Mouse (Mus musculus): ENCODE results near the gene Stard8. TPM values are rescaled to one million over a fixed set of nuclear protein-coding genes. Genes with fewer than 3 reads are reported as not detected.
"Not testable (repeated sequence)": the region's sequence is repeated elsewhere in the genome, so short reads cannot be mapped to it uniquely, and the experiment has no call there.

Gene Stard8
- total and polyA plus RNA-seq, 2 experiments from 2014 or later: 4.2 to 13.0 TPM

DNA sequence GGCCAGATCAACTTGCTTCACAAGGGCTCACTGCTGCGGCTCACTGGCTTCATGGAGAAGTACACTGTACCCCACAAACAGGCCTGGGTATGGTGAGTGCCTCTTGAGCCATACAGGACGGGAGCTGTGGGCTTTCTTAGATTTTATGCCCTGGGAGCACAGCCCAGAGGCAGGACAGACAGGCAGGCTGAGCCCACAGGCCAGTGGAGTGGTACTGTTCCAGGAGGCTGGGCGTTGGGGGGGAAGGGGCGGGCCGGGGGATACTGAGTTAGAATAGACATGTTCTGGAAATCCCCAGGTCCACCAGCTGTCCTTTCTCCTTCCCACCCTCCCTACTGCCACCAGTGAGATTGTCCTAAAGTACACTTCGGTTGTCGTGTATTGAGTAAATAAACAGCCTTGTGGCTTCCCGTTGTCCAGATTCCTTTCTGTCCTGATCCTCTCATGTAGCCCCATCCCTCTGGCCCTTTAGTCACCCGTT is 64.7 kb downstream of the Stard8 start:
- WGBS: 82% methylated on average over 9 of the region's 9 CpGs
- H3K9ac ChIP-seq (replicated peaks; ENCODE audit: low read length): no peak overlapping the region

DNA sequence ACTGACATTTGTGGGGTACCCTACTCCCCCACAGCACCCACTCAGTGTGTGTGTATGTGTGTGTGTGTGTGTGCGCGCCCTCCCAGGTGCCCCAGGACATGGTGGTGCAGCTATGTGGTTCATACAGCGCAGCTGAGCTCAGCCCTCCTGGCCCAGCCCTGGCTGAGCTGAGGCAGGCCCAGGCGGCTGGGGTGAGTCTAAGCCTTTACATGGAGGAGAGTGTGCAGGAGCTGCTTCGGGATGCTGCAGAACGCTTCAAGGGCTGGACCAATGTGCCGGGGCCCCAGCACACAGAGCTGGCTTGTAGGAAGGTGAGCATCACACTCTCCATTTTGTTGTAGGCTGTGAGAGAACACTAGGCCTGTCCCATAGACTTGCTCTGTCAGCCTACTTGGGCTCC is 68.1 kb downstream of the Stard8 start:
- H3K4me3 ChIP-seq (ENCODE audit: low read length): no peak overlapping the region
- no peak for ATAC-seq
- H3K4me1 ChIP-seq (ENCODE audit: insufficient read depth, low read length): no peaks in the 10 kb centered on the region
- no peak overlapping the region for H3K27ac ChIP-seq
- H3K9ac ChIP-seq (replicated peaks; ENCODE audit: low read length): no peak overlapping the region
- WGBS: 92% methylated on average over 7 of the region's 7 CpGs
- DNase-seq (ENCODE audit: low spot score): no peak
- no peak for TF ChIP-seq CTCF (IDR thresholded peaks at IDR 0.05; ENCODE audit: low read depth)
- no peaks in the 10 kb centered on the region for H3K27me3 ChIP-seq (ENCODE audit: insufficient read depth, low read length)
- H3K36me3 ChIP-seq (ENCODE audit: insufficient read depth, low read length): no peaks in the 10 kb centered on the region
- no peaks in the 10 kb centered on the region for H3K9me3 ChIP-seq (ENCODE audit: low read length)
- H3K4me2 ChIP-seq (ENCODE audit: low read depth, low read length): no peak overlapping the region

More for the DNA sequence above, 64.7 kb downstream of the Stard8 start:
- Histone ChIP-seq H3K4me1 (ENCODE audit: insufficient read depth, low read length) (no peaks in the 10 kb centered on the region), H3K9me3 (ENCODE audit: low read length) (no peaks in the 10 kb centered on the region), H3K27me3 (ENCODE audit: insufficient read depth, low read length) (no peaks in the 10 kb centered on the region), H3K4me3 (ENCODE audit: low read length) (no peak overlapping the region), H3K27ac (no peak overlapping the region), H3K36me3 (ENCODE audit: insufficient read depth, low read length) (no peaks in the 10 kb centered on the region), H3K4me2 (ENCODE audit: low read depth, low read length) (no peak overlapping the region)
- DNase-seq (ENCODE audit: low spot score) (no peak), ATAC-seq (no peak)
- no peak for TF ChIP-seq CTCF (IDR thresholded peaks at IDR 0.05; ENCODE audit: low read depth)

GRCm38 (mm10) chrX:99072596-99072995 is 69.5 kb downstream of the Stard8 start:
- DNase-seq (ENCODE audit: low spot score): no peak
- H3K27ac ChIP-seq: no peak overlapping the region
- H3K4me3 ChIP-seq (ENCODE audit: low read length): no peak overlapping the region
- H3K36me3 ChIP-seq (ENCODE audit: insufficient read depth, low read length): no peaks in the 10 kb centered on the region
- ATAC-seq: no peak
- no peaks in the 10 kb centered on the region for H3K27me3 ChIP-seq (ENCODE audit: insufficient read depth, low read length)
- no peaks in the 10 kb centered on the region for H3K4me1 ChIP-seq (ENCODE audit: insufficient read depth, low read length)
- no peaks in the 10 kb centered on the region for H3K9me3 ChIP-seq (ENCODE audit: low read length)
- no peak overlapping the region for H3K9ac ChIP-seq (replicated peaks; ENCODE audit: low read length)
- TF ChIP-seq CTCF (IDR thresholded peaks at IDR 0.05; ENCODE audit: low read depth): no peak
- no peak overlapping the region for H3K4me2 ChIP-seq (ENCODE audit: low read depth, low read length)
- 94% methylated on average over 13 of the region's 13 CpGs for whole genome bisulfite sequencing

DNA sequence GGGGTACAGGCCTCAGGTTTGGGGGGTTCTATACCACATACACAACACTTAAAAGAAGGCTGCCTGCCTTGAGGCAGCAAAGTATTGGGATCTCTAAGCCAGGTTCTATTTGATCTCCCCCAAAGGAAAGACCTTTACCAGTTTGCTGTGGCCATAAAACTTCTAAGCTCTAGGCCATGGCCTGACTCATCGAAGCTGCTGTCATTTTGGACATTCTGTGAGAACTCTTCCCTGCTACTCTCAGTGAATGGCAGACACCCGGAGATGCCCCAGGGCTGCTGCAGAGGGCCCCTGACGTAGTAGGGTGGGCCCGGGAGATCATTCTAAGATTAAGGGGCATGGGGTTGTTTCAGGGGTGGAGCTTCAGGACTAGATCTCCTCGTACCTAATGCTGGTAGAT is 72.1 kb downstream of the Stard8 start:
- H3K9me3 ChIP-seq (ENCODE audit: low read length): no peaks in the 10 kb centered on the region
- no peaks in the 10 kb centered on the region for H3K27me3 ChIP-seq (ENCODE audit: insufficient read depth, low read length)
- H3K4me2 ChIP-seq (ENCODE audit: low read depth, low read length): no peak overlapping the region
- no peak overlapping the region for H3K4me3 ChIP-seq (ENCODE audit: low read length)
- no peaks in the 10 kb centered on the region for H3K4me1 ChIP-seq (ENCODE audit: insufficient read depth, low read length)
- H3K27ac ChIP-seq: no peak overlapping the region
- no peaks in the 10 kb centered on the region for H3K36me3 ChIP-seq (ENCODE audit: insufficient read depth, low read length)
- no peak for TF ChIP-seq CTCF (IDR thresholded peaks at IDR 0.05; ENCODE audit: low read depth)
- ATAC-seq (no peak), DNase-seq (ENCODE audit: low spot score) (no peak)
- H3K9ac ChIP-seq (replicated peaks; ENCODE audit: low read length): no peak overlapping the region
- 74% methylated on average over 5 of the region's 5 CpGs for WGBS

DNA sequence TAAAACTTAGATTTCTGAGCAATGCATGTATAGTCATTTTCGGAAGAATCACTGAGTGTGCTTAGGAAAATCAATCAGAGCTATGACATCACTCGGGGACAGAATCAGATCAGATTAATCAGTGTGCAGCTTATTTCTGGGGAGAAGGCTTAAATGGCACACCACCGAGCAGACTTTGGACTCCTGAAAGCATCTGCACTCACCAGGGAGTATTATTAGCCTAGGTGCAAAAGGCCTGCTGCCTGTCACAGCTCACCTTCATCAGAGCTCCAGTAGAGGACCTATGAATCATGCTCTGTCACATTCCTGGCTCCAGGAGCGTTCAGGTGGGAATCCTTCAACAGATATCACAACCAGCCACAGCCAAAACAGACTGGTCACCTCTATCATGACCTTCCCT is 73.4 kb downstream of the Stard8 start:
- WGBS: 69% methylated on average over 4 of the region's 4 CpGs
- ATAC-seq (no peak), DNase-seq (ENCODE audit: low spot score) (no peak)
- Histone ChIP-seq H3K9ac (replicated peaks; ENCODE audit: low read length) (no peak overlapping the region), H3K4me2 (ENCODE audit: low read depth, low read length) (no peak overlapping the region), H3K27me3 (ENCODE audit: insufficient read depth, low read length) (no peaks in the 10 kb centered on the region), H3K36me3 (ENCODE audit: insufficient read depth, low read length) (no peaks in the 10 kb centered on the region), H3K4me1 (ENCODE audit: insufficient read depth, low read length) (no peaks in the 10 kb centered on the region), H3K4me3 (ENCODE audit: low read length) (no peak overlapping the region), H3K9me3 (ENCODE audit: low read length) (no peaks in the 10 kb centered on the region), H3K27ac (no peak overlapping the region)
- no peak for TF ChIP-seq CTCF (IDR thresholded peaks at IDR 0.05; ENCODE audit: low read depth)

GRCm38 (mm10) chrX:99078374-99078892 is 75.4 kb downstream of the Stard8 start:
- H3K9ac ChIP-seq (replicated peaks; ENCODE audit: low read length); H3K27ac ChIP-seq; H3K9me3 ChIP-seq (ENCODE audit: low read length); H3K36me3 ChIP-seq (ENCODE audit: insufficient read depth, low read length); DNase-seq (ENCODE audit: low spot score); H3K4me3 ChIP-seq (ENCODE audit: low read length); H3K27me3 ChIP-seq (ENCODE audit: insufficient read depth, low read length); H3K4me2 ChIP-seq (ENCODE audit: low read depth, low read length); H3K4me1 ChIP-seq (ENCODE audit: insufficient read depth, low read length): not testable (repeated sequence)
- 70% methylated on average over 3 of the region's 7 CpGs for WGBS
- ATAC-seq: peak; percentile 76

GRCm38 (mm10) chrX:99092704-99093103 is 89.7 kb downstream of the Stard8 start:
- no peak overlapping the region for H3K4me2 ChIP-seq (ENCODE audit: low read depth, low read length)
- no peak overlapping the region for H3K9ac ChIP-seq (replicated peaks; ENCODE audit: low read length)
- ATAC-seq: no peak
- TF ChIP-seq CTCF (IDR thresholded peaks at IDR 0.05; ENCODE audit: low read depth): no peak
- no peaks in the 10 kb centered on the region for H3K9me3 ChIP-seq (ENCODE audit: low read length)
- H3K27me3 ChIP-seq (ENCODE audit: insufficient read depth, low read length): 0 out of 2 replicates have a peak, but pooled peaks cover 3% of the 10 kb centered on the region
- no peak overlapping the region for H3K4me3 ChIP-seq (ENCODE audit: low read length)
- DNase-seq (ENCODE audit: low spot score): no peak
- H3K27ac ChIP-seq: no peak overlapping the region
- 73% methylated on average over 2 of the region's 2 CpGs for WGBS
- no peaks in the 10 kb centered on the region for H3K36me3 ChIP-seq (ENCODE audit: insufficient read depth, low read length)
- H3K4me1 ChIP-seq (ENCODE audit: insufficient read depth, low read length): no peaks in the 10 kb centered on the region

DNA sequence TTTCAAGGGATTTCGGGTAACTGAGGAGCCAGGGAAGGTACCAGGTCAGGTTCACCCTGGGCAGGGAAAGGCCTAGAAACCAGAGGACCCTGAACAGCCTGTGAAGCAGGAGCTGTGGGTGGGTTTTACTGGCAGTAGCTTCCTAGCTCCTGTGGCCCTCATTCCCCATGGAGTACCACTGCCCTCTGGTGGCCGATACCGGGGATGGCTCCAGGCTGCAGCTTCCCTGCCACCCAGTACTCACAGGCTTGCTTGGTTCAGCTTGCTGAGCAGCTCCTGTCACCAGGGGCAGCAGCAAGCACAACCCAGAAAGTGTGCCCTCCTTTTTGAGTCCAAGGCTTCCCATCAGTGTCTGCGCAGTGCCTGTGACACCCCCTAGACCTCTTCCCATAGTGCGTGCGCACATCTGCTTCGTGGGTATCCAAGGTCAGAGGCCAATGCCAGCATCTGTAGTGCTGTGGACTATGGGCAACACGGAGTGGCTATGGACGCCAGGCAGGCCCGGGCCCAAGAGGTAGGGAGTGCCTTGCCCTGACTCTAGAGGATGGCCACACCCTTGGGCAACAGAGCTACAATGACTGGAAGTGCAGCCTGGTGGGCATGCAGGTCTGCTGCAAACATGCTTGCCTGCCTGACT is 108.2 kb downstream of the Stard8 start:
- peak; percentile 74; the same call in 1 of the 2 replicates for ATAC-seq
- H3K9me3 ChIP-seq (ENCODE audit: low read length); H3K4me1 ChIP-seq (ENCODE audit: insufficient read depth, low read length); H3K36me3 ChIP-seq (ENCODE audit: insufficient read depth, low read length); DNase-seq (ENCODE audit: low spot score); H3K9ac ChIP-seq (replicated peaks; ENCODE audit: low read length); H3K4me2 ChIP-seq (ENCODE audit: low read depth, low read length); H3K4me3 ChIP-seq (ENCODE audit: low read length); H3K27ac ChIP-seq; H3K27me3 ChIP-seq (ENCODE audit: insufficient read depth, low read length): not testable (repeated sequence)
- WGBS: 74% methylated on average over 7 of the region's 10 CpGs
